Mouse (Mus musculus) ovary, postnatal 14 days (tissue): ENCODE measurements around the gene Fermt1.

Experiments
- DNase-seq: peaks from one replicate; pipeline ENCODE4 v3.0.0; 2022; ENCODE audit warnings: low spot score

Fermt1 gene

GRCm38 (mm10) chr2:132945326-132946207, at the start of gene Fermt1:
Fermt1 (minus strand) TSS chr2:132945906.
- DNase-seq = no peak

GRCm38 (mm10) chr2:132992659-132993531, 47.2 kb upstream of the Fermt1 start:
- DNase-seq = no peak

GRCm38 (mm10) chr2:132989778-132990564, 44.3 kb upstream of the Fermt1 start:
- peak; percentile 26 for DNase-seq

- DNase-seq = no peak
Observed at GRCm38 (mm10) chr2:132973346-132973745, 27.6 kb upstream of the Fermt1 start.

- DNase-seq = no peak
Observed at GRCm38 (mm10) chr2:132970772-132971173, 25.1 kb upstream of the Fermt1 start.

GRCm38 (mm10) chr2:132957786-132958185, 12.1 kb upstream of the Fermt1 start:
- no peak for DNase-seq

GRCm38 (mm10) chr2:132952197-132952596, 6.5 kb upstream of the Fermt1 start:
- no peak for DNase-seq

- DNase-seq = no peak
Observed at GRCm38 (mm10) chr2:132948174-132948573, 2.5 kb upstream of the Fermt1 start.

GRCm38 (mm10) chr2:132946976-132947375, 1.3 kb upstream of the Fermt1 start:
- DNase-seq = no peak

GRCm38 (mm10) chr2:132944711-132945325, 888 bp downstream of the Fermt1 start:
- DNase-seq = no peak

GRCm38 (mm10) chr2:132943997-132944396, 1.7 kb downstream of the Fermt1 start:
- no peak for DNase-seq

- DNase-seq = no peak
Observed at GRCm38 (mm10) chr2:132943596-132943995, 2.1 kb downstream of the Fermt1 start.

- no peak for DNase-seq
Observed at GRCm38 (mm10) chr2:132939056-132939455, 6.7 kb downstream of the Fermt1 start.

GRCm38 (mm10) chr2:132936176-132936575, 9.5 kb downstream of the Fermt1 start:
- no peak for DNase-seq

GRCm38 (mm10) chr2:132934711-132935110, 11.0 kb downstream of the Fermt1 start:
- no peak for DNase-seq

GRCm38 (mm10) chr2:132934142-132934541, 11.6 kb downstream of the Fermt1 start:
- DNase-seq = no peak

GRCm38 (mm10) chr2:132928999-132929398, 16.7 kb downstream of the Fermt1 start:
- no peak for DNase-seq

GRCm38 (mm10) chr2:132927871-132928270, 17.8 kb downstream of the Fermt1 start:
- no peak for DNase-seq

- no peak for DNase-seq
Observed at GRCm38 (mm10) chr2:132927298-132927697, 18.4 kb downstream of the Fermt1 start.

GRCm38 (mm10) chr2:132923290-132924085, 22.2 kb downstream of the Fermt1 start:
- no peak for DNase-seq
